Mouse (Mus musculus) hindbrain, embryonic 16.5 days (tissue): ENCODE measurements at regions not wholly inside any gene's neighbourhood (a gene's known extent, or its start where the extent isn't known, plus 50 kb on each side); places are given as distances from the start of the nearest gene placed in this dataset.

ENCODE experiments used
- ATAC-seq: fragments of 200-750 bp; cut with Nextera tagmentation; 2 replicates; pipeline ENCODE4 v1.8.0; 2017; ENCODE audit warnings: moderate TSS enrichment, moderate library complexity
- H3K27ac ChIP-seq: fragments of 300-500 bp; sonication (generic); 2 replicates; pipeline ENCODE4 v1.5.1; 2014; ENCODE audit warnings: low read depth, mild to moderate bottlenecking, control low read depth, low read length, moderate library complexity
- H3K27me3 ChIP-seq: fragments of 300-500 bp; sonication (generic); replicated peaks from 2 replicates; pipeline ENCODE4 v1.6.1; 2014; ENCODE audit warnings: low read length; ENCODE audit not compliant: control insufficient read depth, insufficient read depth
- H3K36me3 ChIP-seq: fragments of 300-500 bp; sonication (generic); 2 replicates; pipeline ENCODE4 v1.6.1; 2014; ENCODE audit warnings: mild to moderate bottlenecking, low read length, moderate library complexity, mixed read lengths; ENCODE audit not compliant: control insufficient read depth, insufficient read depth
- H3K4me1 ChIP-seq: fragments of 300-500 bp; sonication (generic); 2 replicates; pipeline ENCODE4 v1.6.1; 2014; ENCODE audit warnings: low read depth, low read length; ENCODE audit not compliant: control insufficient read depth, insufficient read depth
- H3K4me2 ChIP-seq: fragments of 300-500 bp; sonication (generic); 2 replicates; pipeline ENCODE4 v1.6.1; 2014; ENCODE audit warnings: mild to moderate bottlenecking, low read length, control low read depth, moderate library complexity
- H3K4me3 ChIP-seq: fragments of 300-500 bp; sonication (generic); 2 replicates; pipeline ENCODE4 v1.5.1; 2014; ENCODE audit warnings: mild to moderate bottlenecking, low read length, control low read depth, moderate library complexity
- H3K9ac ChIP-seq: fragments of 300-500 bp; sonication (generic); 2 replicates; pipeline ENCODE4 v1.6.1; 2014; ENCODE audit warnings: low read depth, mild to moderate bottlenecking, control low read depth, low read length, moderate library complexity
- H3K9me3 ChIP-seq: fragments of 300-500 bp; sonication (generic); 2 replicates; pipeline ENCODE4 v1.6.1; 2014; ENCODE audit warnings: mild to moderate bottlenecking, low read length, moderate library complexity; ENCODE audit not compliant: control insufficient read depth
- WGBS: fragments of 180-500 bp; shearing (Covaris S2); extraction: QIAGEN DNeasy Blood & Tissue Kit; methylation state at CpG from one replicate; pipeline ENCODE4 v1.1.7; 2014; 5-methylcytosine and 5-hydroxymethylcytosine counted together

DNA sequence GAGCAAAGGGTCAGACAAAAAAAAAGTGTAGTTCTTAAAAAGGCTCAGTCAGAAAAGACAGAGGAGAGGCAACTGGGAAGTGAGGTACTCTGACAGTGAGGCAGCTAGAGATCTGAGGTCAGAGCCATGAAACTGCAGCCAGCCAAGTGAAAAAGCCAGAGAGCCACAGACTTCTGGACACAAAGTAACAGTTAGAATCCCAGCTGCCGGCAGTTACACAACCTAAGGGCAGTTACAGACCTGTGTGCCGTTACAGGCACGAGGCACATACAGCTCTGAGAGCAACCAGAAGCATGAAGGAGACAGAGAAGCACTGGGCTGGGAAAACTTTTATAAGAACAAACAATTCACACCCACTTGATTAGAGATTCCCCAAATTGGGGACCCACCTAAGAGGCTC, 94.9 kb upstream of the Kdm8 start:
- H3K9ac ChIP-seq: no peak overlapping the region
- no peak overlapping the region for H3K4me3 ChIP-seq
- H3K4me2 ChIP-seq: no peak overlapping the region
- 85% methylated on average over 3 of the region's 3 CpGs for WGBS
- H3K4me1 ChIP-seq: peaks cover 5% of the 10 kb centered on the region; the same call in 1 of the 2 replicates
- no peak for ATAC-seq
- H3K9me3 ChIP-seq: no peaks in the 10 kb centered on the region
- no peaks in the 10 kb centered on the region for H3K36me3 ChIP-seq
- peaks cover 2% of the 10 kb centered on the region for H3K27me3 ChIP-seq
- H3K27ac ChIP-seq: no peak overlapping the region

DNA sequence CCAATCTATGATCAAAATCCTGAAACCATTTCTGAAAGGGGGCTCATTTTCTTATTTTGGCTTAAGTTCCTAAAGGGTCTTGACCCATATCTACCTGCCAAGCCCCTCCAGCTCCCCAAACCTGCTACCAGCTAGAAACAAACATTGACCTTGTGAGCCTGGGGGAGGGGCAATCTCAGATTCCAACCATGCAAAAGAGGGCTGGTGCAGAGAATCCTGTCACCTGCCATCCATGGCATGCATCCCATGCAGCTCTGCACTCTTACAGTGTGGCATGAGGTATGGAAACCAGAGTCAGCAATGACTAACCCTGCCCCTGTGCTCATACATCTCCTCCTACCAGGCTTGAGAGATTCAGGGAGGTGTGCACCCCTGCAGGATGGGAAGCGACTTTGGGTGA, 90.3 kb upstream of the Kdm8 start:
- Histone ChIP-seq H3K27ac (no peak overlapping the region), H3K9me3 (no peaks in the 10 kb centered on the region), H3K9ac (no peak overlapping the region), H3K27me3 (peaks cover 2% of the 10 kb centered on the region), H3K4me3 (no peak overlapping the region), H3K4me2 (no peak overlapping the region), H3K36me3 (no peaks in the 10 kb centered on the region), H3K4me1 (peaks cover 6% of the 10 kb centered on the region; the same call in 1 of the 2 replicates)
- no peak for ATAC-seq
- 88% methylated on average over 1 of the region's 1 CpGs for WGBS

DNA sequence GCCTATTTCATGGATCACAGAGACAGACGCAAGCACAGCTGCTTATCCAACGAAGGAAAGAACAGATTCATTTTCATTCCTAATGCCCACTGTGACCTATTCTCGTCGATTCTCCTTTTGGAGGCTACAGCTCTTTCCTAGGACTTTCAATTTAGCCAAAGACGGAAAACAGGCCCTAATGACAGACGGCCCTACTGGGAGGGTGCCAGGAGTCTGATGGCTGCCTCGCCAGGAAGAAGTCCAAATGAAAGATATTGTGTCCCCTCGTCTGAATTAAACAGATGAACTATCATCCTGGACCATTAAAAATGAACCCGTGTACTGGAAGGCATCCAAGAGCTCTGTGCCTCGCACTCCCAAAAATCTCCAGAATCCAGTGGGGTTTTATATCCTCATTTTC, 89.5 kb upstream of the Kdm8 start:
- ATAC-seq: no peak
- peaks cover 6% of the 10 kb centered on the region; the same call in 1 of the 2 replicates for H3K4me1 ChIP-seq
- no peaks in the 10 kb centered on the region; the same call in 1 of the 2 replicates for H3K27me3 ChIP-seq
- H3K27ac ChIP-seq: no peak overlapping the region
- H3K4me3 ChIP-seq: no peak overlapping the region
- H3K9ac ChIP-seq: no peak overlapping the region
- 40% methylated on average over 10 of the region's 10 CpGs for WGBS
- H3K9me3 ChIP-seq: no peaks in the 10 kb centered on the region
- no peaks in the 10 kb centered on the region for H3K36me3 ChIP-seq
- H3K4me2 ChIP-seq: no peak overlapping the region

DNA sequence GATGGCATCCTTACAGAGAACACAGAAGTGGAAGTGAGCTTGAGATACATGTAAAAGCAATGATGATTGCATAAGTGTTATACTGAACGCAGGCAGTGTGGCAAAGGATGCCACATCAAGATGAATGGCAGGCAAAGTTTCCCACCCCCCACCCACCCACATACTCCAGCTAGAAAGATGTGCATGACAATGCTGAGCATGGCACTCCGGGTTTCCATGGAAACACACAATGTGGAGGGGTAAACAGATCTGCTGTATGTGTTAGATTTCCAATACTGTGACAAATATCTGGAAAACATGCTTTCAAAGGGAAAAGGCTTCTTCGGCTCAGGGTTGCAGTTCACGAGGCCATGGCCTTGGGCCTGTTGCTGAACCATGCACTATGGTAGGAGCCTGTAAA, 86.5 kb upstream of the Kdm8 start:
- Histone ChIP-seq H3K9me3 (no peaks in the 10 kb centered on the region), H3K36me3 (no peaks in the 10 kb centered on the region), H3K27ac (no peak overlapping the region), H3K27me3 (no peaks in the 10 kb centered on the region; the same call in 1 of the 2 replicates), H3K4me3 (no peak overlapping the region), H3K4me1 (peaks cover 6% of the 10 kb centered on the region; the same call in 1 of the 2 replicates), H3K4me2 (no peak overlapping the region), H3K9ac (no peak overlapping the region)
- ATAC-seq: peak; percentile 42; the same call in 1 of the 2 replicates
- 54% methylated on average over 4 of the region's 4 CpGs for WGBS

DNA sequence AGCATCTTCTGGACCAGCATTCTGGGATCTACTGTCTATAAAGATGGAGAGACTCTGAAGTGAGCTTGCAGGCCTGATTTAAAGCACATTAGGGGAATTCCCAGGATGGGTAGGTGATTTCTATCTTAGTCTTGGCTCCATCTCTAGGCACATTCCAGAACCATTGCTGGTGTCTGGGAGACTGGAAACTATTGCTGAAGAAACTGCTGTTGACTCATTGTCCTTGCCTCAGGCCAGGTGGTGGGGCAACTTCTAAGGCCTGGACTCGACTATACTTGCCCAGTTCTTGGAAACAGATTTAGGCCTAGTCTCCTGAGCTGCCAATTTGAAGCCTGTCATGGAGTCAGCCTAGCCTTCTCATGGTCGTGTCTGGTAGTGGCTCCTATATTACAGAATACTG, 61.5 kb upstream of the Kdm8 start:
- H3K4me2 ChIP-seq: no peak overlapping the region
- 72% methylated on average over 2 of the region's 2 CpGs for WGBS
- no peak for ATAC-seq

DNA sequence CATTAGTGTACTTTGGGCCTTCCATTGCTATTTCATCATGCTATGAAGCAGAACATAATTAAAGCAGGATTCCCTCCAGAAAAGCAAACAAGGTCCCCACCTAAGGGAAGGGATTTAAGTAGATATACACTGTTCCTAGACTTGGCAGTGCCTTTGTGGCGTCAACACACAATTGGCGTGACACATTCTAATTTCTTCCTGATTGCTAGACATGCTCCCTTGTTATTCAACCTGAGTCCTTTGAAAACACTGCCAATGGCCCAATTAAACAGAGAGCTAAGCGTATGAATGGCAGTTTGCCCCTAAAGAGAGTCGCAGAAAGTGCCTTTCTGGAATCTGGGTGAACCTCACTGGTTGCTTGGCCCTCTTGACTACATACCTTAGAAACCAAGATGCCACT, 60.3 kb upstream of the Kdm8 start:
- Histone ChIP-seq H3K27me3 (0 out of 2 replicates have a peak, but pooled peaks cover 2% of the 10 kb centered on the region), H3K36me3 (no peaks in the 10 kb centered on the region), H3K4me1 (no peaks in the 10 kb centered on the region), H3K4me3 (no peak overlapping the region), H3K9ac (no peak overlapping the region), H3K9me3 (no peaks in the 10 kb centered on the region), H3K27ac (no peak overlapping the region), H3K4me2 (no peak overlapping the region)
- WGBS: 72% methylated on average over 4 of the region's 4 CpGs
- no peak for ATAC-seq

More for the DNA sequence above, 61.5 kb upstream of the Kdm8 start:
- Histone ChIP-seq H3K9ac (no peak overlapping the region), H3K4me1 (no peaks in the 10 kb centered on the region), H3K27ac (no peak overlapping the region), H3K36me3 (no peaks in the 10 kb centered on the region), H3K4me3 (no peak overlapping the region), H3K9me3 (no peaks in the 10 kb centered on the region), H3K27me3 (0 out of 2 replicates have a peak, but pooled peaks cover 2% of the 10 kb centered on the region)

DNA sequence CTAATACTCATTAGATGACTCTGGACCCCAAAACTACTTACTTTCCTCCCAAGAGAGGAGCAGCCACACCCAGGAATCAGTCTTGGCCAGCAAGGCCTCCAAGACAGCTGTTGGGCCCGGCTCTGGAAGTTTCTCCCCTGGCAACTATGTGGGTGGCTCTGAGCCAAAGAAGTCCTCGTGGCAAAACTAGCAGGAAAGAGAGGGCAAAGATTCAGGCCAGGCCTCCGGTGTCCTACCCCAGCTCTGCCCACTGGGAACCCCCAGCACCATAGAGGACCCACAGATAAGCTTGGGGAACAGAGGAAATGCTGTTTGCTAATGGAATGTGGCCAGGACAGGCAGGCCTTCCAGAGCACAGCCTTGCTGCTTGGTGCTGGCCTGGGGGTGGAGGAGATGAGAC, 51.9 kb upstream of the Kdm8 start:
- Histone ChIP-seq H3K4me1 (peaks cover 6% of the 10 kb centered on the region), H3K4me3 (no peak overlapping the region), H3K4me2 (no peak overlapping the region; the same call in 1 of the 2 replicates), H3K36me3 (no peaks in the 10 kb centered on the region), H3K9me3 (no peaks in the 10 kb centered on the region), H3K27me3 (peaks cover 3% of the 10 kb centered on the region; the same call in 1 of the 2 replicates), H3K27ac (no peak overlapping the region), H3K9ac (no peak overlapping the region)
- WGBS: 42% methylated on average over 3 of the region's 3 CpGs
- ATAC-seq: no peak

DNA sequence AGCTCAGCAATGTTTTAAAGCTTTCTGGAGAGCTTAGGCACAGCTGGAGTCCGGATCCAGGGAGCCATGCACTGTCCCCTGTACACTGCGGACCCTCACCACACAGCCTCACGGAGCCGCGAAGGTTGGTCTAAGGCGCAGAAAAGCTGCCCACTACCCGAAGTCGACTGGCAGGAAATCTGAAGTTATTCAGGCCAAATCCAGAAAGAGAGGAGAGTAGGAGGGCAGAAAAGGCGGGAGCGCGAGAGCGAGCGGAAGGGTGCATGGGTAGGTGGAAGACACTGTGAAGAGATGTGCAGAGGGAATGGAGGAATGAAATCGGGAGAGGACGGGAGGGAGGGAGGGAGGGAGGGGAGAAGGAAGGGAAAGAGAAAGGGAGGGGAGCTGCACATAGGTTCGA, 51.2 kb upstream of the Kdm8 start:
- no peaks in the 10 kb centered on the region for H3K9me3 ChIP-seq
- peak overlapping the region; percentile 94 for H3K4me2 ChIP-seq
- ATAC-seq: peak; percentile 81
- peaks cover 3% of the 10 kb centered on the region; the same call in 1 of the 2 replicates for H3K27me3 ChIP-seq
- H3K27ac ChIP-seq: peak overlapping the region; percentile 60
- peak overlapping the region; percentile 46 for H3K4me3 ChIP-seq
- peak overlapping the region; percentile 66 for H3K9ac ChIP-seq
- H3K36me3 ChIP-seq: no peaks in the 10 kb centered on the region
- H3K4me1 ChIP-seq: peaks cover 6% of the 10 kb centered on the region
- under 1% methylated on average over 16 of the region's 16 CpGs for WGBS

DNA sequence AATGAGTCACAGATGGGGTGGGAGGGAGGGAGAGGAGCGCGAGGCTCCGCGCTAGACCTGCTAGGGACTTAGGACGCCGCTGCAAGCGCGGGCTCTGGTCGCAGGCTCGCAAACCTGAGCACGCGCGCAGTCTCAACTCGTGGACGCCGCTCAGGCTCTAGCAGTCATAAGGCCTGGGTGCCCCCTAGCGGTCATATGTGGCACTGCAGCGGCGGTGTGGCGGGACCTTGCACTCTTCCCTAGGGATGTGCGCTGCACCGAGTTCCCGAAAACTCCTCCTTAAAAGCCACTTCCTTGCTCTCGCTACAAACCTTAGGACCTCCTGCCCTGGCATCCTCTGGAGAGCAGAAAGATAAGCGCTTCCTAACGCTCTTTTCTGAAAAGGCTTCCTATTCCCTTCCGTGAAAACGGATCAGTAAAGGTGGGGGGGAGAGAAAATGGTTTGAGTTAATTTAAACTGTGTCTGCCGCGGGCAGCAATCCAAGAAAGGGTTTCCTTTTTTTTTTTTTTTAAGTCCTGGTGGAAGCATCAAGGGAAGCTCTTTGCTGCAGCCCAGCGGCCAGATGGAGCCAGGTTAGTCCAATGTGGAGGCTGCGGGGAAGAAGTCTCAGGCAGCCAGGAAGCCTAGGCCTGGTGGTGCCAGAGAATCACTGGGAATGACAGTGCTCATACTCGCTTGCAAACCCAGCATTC, 50.7 kb upstream of the Kdm8 start:
- peak; percentile 95 for ATAC-seq
- H3K4me3 ChIP-seq: peak overlapping the region; percentile 46
- under 1% methylated on average over 33 of the region's 33 CpGs for WGBS
- H3K27ac ChIP-seq: peak overlapping the region; percentile 60
- H3K36me3 ChIP-seq: no peaks in the 10 kb centered on the region
- peak overlapping the region; percentile 66 for H3K9ac ChIP-seq
- no peaks in the 10 kb centered on the region for H3K9me3 ChIP-seq
- peaks cover 6% of the 10 kb centered on the region for H3K4me1 ChIP-seq
- peaks cover 3% of the 10 kb centered on the region; the same call in 1 of the 2 replicates for H3K27me3 ChIP-seq
- peak overlapping the region; percentile 94 for H3K4me2 ChIP-seq
